Mouse (Mus musculus) adrenal gland (tissue): ENCODE results near the gene Gm45713.
"Not testable (repeated sequence)": the region's sequence is repeated elsewhere in the genome, so short reads cannot be mapped to it uniquely, and the experiment has no call there.

Experiments
- intact Hi-C: fragments of 180-260 bp; cut with DNase I; formaldehyde crosslinking; loops from one replicate; pipeline ENCODE4 v1.15.1; 2025

Gm45713 gene

DNA sequence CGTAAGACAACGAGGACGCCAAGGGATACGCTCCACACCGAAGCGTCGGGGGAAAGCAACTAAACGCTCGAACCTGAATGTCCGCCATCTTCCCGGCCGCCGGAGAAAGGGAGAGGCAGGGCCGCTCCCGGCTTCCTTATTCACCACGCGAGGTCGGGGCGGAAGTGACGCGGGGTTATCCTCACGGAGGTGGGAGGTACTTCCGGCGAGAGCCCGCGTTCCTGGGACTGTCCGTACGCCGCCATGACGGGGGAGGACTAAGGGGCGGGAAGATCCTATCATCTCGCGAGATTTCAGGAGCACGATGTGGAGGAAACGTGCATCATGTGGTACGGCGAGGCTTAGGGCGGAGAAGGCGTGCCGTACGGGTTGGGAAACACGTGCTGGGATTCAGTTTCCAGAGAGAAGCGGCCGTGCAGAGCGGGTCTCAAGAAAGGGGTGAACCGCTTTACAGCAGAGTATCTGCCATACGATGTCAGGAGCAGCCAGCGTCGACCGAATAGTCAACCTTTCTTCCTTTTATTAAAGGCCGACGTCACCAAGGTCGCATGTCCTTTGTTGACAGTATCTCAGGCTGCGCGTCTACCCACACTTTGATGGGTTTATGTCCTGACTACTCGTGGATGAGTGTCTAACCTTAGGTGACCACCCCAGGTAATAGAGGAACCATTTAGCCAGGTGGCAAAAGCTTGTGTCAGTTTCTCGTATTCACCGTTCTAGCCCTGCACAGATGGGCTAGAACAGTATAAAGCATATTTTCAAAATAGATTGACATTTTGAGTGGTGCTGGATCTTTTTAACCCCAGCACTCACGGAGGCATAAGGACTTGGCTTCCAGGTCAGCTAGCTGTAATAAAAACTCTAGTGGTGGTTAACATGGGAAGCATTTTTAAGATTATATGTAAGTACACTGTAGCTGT is 11.5 kb downstream of the Gm45713 start, which contains the start of gene Rps11:
Gene Rps11 (minus strand): TSS at position 216 of the 920 bp plus-strand sequence.
- intact Hi-C loops, result loop anchor here (5.0 kb wide), 1 partner anchor 42 kb away; no protein-coding TSS in a partner anchor

DNA sequence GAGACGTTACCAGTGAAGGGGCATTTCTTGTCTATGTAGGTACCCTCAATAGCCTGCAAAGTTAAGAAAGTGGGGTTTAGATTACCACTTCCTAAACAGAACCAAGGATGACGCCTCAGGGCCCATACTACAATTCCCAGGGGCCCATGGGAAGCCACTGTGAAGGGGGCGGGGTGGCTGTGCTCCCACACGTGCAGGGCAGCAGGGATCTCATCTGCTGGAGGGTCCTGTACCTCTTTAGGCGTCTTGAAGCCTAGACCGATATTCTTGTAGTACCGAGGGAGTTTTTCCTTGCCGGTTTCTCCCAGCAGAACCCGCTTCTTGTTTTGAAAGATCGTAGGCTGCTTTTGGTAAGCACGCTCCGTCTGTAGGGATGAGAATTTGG is 12.9 kb downstream of the Gm45713 start:
- intact Hi-C loops, result loop anchor here (5.0 kb wide), 1 partner anchor 41 kb away; no protein-coding TSS in a partner anchor

DNA sequence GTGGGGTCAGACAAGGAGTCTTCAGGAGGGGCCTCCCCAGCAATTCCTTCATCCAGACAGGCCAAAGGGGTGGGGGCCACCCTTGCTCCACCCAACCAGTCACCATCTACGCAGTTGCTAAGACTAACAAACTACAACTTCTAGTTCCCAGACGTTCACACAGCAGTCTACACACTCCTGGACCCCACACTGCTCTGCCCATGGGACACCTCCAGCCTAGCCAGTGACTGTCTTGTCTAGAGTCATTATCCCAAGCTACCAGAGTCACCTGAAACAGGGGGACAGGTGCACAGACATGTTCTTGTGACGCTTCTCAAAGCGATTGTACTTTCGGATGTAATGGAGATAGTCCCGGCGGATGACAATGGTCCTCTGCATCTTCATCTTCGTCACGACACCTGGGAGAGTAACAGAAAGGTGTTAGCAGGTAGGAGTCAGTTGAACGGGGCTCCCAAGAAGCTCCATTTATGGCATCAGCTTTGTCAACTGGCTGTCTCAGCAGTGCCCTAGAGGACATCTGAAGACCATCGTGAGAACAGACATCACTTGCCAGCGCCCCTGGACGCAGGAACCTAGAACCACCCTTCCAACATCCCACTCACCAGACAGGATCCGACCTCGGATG is 13.4 kb downstream of the Gm45713 start:
- intact Hi-C loops, result loop anchor here (5.0 kb wide), 1 partner anchor 40 kb away; no protein-coding TSS in a partner anchor

DNA sequence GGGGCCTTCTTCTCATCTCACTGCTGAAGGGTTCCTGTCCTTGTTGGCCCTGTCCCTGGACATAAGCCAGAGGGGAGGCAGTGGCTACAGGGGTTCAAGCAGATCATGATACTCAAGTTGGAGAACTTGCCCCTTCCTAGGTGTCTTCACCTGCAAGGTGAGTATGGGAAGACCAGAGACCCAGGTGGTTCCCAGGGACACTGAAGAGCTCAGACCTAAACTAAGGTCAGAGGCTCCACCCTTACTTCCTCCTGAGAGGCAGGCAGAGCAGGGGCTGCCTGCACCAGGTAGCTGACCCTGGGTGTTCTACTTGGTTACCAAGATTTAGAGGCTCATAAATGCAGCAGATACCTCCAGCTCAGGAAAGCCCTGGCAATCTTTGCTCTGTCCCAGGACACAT is 14.1 kb downstream of the Gm45713 start:
- intact Hi-C loops, result loop anchor here (5.0 kb wide), 1 partner anchor 40 kb away; no protein-coding TSS in a partner anchor

DNA sequence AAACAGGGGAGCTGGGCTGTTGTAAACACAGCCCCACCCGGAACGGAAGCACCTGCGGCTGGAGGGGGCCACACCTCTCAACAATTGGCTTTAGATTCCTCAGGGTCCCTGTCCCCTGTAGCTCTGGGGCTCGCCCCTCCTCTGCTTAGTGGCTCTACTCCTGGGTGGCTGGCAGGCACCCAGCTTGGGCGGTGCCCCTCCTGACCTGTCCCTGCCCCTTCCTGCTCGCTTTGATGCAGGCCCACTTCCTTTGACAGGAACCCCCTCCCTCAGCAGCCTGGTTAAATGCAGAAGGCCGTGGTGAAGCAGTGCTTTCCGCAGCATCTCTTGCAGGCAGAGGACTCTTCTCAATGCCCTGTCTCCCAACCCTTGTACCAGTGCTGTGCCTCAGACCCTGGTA is 14.6 kb downstream of the Gm45713 start:
- intact Hi-C loops, result loop anchor here (5.0 kb wide), 1 partner anchor 39 kb away; no protein-coding TSS in a partner anchor

DNA sequence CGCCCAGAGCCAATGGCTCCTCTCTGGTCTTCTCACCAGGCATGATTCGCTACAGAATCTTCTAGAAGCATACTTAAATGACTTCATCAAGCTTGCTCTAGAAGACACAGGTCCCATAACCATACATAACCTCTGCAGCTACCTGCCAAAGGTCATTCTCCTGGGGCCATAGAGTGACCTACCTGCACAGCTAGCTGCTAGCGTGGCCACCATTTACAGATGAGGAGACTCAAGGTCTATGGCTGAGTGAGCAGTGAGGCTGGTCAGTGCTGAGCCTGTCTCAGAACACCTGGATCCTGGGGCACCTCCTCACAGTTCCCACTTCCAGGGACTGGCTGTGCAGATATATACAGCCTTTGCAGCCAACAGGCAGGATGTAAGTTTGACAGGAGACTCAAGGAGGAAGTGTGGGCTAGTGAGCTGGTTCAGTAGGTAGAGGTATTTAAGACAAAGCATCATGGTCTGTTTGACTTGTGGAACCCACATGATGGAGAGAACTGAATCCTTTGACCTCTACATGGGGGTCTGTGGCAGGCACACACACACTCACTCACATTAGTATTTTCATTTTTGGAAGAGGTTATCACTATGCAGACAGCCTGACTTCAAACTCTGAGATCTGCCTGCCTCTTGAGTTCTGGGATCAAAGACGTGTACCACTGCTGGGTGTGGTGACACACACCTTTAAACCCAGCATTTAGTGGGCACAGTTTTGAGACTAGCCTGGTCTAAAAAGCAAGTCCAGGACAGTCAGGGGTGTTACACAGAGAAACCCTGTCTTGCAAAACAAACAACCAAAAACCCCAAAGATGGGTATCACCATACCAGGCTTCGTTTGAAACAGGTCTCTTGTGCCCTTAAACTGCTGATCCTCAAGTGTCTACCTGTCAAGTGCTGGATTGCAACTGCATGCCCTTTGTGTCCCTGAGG is 16.0 kb downstream of the Gm45713 start:
- intact Hi-C loops, result loop anchor here (5.0 kb wide), 1 partner anchor 38 kb away; no protein-coding TSS in a partner anchor

DNA sequence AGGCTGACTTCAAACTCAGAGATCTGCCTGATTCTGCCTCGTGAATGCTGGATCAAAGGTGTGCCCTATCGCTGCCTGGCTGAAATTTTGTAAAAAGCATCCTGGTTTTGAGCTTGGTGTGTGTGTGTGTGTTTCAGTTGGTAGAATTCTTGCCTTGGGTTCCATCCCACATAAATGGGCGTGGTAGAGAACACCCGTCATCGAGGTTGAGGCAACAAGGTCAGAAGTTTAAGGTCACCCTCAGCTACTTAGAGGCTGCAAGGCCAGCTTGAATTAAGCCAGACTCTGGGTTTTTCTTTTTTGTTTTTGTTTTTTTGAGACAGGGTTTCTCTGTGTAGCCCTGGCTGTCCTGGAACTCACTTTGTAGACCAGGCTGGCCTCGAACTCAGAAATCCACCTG is 17.7 kb downstream of the Gm45713 start:
- intact Hi-C loops, result no loop called here

DNA sequence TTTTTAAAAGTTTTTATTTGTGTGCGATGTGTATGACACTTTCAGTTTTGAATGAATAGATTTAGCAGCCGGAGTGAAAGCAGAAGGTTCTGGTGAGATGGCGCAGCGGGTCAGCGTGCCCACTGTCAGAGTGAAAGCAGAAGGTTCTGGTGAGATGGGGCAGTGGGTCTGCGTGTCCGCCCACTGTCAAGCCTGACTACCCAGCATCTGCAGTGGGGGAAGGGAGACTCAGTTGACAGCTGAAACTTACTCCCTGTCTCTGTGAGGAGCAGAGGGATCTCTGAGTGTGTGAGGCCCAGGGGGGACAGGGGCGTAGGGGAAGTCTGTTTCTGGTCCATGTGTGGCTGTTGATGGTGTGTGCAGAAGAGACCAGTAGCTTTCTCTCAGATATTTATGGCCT is 18.5 kb downstream of the Gm45713 start:
- intact Hi-C loops, result no loop called here

DNA sequence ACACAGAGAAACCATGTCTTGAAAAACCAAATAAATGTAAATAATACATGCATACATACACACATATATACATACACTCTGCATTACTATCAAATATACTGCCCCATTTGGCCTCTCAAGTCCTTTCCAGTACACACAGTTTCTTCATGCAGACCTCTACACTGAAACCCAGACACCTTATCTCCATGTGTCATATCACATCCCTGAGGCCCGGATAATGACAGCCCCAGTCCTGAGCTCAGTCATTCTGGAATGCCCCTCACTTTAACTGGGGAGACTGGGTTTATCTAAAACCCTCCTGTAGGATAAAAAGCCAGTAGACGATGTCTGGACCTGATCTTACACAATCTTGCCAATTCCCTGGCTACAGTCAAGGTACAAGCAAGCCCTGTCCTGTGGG is 22.6 kb downstream of the Gm45713 start:
- intact Hi-C loops, result no loop called here

DNA sequence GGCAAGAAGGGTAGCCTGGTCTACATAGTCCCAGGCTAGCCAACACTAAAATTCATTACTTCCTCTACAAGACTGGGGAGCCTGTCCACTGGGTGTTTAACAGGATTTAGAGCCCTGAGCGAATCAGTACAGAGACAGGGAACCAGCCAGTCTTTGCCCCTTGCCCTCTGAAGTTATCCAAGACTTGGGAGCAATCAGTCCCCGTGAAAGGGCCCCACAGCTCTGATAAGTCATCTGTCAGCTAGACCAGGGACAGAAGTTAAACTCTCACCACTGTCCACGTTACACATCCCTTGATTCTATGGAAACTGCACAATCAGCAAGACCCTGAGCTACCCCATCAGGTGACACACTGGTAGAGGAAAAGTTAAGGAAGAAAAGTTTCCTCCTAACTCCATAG is 23.5 kb downstream of the Gm45713 start:
- intact Hi-C loops, result no loop called here

DNA sequence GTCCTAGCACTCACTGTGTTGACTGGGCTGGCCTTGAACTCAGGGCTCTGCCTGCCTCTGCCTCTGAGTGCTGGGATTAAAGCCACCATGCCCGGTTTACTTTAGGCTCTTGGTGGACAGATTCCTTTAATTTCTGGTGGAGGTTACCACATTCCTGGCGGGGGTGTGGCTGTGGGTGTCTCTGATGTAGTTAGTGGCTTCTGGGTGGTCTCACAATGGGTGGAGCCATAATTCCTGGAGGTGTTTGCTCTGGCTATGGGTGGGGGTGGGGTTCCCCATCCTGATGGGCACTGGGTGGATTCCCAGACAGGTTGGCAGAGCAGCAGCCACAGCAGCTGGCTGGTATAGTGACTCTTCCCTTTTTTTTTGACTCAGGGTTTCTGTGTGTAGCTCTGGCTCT is 24.1 kb downstream of the Gm45713 start:
- intact Hi-C loops, result no loop called here

DNA sequence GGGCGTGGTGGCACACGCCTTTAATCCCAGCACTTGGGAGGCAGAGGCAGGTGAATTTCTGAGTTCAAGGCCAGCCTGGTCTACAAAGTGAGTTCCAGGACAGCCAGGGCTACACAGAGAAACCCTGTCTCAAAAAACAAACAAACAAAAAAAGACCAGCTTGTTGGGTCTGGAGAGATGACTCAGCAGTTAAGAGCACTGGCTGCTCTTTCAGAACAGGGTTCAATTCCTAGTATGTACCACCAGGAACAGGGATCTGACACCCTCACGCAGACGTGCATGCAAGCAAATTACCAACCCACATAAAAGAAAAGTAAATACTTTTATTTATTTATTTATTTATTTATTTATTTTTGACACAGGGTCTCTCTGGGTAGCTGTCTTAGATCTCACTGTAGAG is 25.9 kb downstream of the Gm45713 start:
- intact Hi-C loops, result not testable (repeated sequence)

DNA sequence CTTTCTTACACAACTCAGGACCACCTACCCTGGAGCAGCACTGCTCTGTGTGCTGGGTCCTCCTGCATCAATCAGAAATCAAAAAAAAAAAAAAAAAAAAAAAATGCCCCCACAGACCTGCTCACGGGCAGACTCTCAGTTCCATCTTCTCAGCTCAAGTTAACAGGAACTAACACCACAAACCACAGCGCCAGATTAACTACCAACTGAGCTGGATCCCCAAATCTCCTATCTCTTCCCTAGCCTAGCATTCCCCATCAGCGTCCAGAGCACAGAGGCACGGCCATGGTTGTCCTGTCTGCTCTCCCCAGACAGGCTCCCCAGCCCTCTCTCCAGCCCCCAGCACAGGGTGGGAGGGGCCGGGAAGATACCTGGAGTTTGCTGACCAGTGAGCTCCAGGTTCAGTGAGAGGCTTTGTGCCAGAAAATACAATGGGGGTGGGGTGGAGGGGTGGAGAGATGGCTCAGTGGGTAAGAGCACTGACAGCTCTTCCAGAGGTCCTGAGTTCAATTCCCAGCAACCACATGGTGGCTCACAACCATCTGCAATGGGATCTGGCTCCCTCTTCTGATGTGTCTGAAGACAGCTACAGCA is 28.9 kb downstream of the Gm45713 start:
- intact Hi-C loops, result no loop called here

DNA sequence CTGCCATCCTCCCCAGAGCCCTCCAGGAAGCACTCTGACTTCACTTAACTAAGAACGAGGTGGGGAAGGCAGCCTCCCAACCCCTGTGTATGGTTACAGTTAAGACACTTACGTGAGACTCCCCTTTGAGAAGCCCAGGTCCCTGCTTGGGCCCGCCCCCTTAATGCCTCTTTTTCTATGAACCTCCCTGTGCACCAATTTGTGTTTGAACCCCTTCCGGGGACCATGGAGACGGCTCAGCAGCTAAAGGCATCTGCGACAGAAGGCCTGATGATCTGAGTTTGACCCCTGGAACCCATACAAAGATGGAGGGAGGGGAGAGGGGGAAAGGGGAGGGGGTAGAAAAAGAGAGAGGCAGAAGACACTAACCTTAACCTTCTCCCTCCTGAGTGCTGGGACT is 29.6 kb downstream of the Gm45713 start:
- intact Hi-C loops, result no loop called here

DNA sequence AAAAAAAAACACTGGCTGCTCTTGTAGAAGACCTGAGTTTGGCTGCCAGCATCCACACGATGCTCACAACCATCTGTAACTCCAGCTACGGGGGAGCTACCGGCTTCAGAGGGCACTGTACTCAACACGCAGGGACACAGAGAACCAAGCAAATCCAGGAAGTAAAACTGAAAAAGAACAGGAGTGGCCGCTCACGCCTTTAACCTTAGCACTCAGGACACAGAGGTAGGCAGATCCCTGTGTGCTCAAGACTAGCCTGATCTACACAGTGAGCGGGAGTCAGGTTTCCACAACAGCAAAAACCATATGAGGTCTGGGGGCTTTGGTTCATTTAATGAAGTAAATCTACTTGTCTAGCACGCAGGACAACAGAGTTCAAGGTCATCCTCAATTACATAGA is 30.5 kb downstream of the Gm45713 start:
- intact Hi-C loops, result no loop called here

DNA sequence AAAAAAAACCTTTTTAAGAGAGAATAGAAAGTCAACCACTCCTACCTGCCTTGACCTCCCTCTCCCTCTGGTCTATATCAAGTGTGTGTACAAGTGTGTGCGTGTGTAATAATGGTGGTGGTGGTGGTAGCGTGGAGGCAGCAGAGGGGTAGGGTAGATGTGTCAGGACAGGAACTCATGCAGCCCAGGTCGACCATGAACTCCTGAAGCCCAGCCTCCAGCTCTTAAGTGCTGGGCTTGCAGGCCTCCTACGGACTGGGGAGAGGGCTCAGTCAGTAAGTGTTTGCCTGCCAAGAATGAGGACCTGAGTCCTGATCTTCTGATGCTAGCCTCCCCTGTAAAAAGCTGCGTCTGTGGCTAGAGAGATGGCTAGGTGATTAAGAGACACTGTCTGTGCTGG is 31.1 kb downstream of the Gm45713 start:
- intact Hi-C loops, result no loop called here

DNA sequence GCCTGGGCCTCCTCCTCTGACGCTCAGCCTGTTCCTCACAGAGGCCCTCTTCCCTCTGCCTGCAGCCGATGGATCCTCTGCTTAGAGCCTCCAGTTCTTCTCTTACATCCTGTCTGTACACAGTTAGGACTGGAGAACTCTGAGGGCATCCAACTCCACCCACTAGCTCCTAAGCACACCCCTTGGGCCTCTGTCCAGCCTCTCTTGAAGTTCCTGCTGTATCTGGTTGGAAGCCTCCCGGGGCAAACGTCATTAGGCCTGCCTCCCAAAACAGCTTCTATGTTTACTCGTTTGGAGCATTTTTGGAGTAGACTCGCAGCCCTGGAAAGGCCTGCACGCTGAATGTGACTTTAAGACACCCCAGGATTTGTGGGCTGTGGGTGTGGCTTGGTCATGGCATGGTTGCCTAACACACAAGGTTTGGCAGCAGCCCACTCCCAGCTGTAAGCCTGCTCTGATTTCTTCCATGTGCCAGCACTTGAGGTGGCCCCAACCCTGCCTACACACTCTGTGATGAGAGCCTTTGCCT is 32.3 kb downstream of the Gm45713 start, which contains the start of gene Fcgrt:
Gene Fcgrt (minus strand): TSS at position 200 of the 529 bp plus-strand sequence.
- intact Hi-C loops, result no loop called here

DNA sequence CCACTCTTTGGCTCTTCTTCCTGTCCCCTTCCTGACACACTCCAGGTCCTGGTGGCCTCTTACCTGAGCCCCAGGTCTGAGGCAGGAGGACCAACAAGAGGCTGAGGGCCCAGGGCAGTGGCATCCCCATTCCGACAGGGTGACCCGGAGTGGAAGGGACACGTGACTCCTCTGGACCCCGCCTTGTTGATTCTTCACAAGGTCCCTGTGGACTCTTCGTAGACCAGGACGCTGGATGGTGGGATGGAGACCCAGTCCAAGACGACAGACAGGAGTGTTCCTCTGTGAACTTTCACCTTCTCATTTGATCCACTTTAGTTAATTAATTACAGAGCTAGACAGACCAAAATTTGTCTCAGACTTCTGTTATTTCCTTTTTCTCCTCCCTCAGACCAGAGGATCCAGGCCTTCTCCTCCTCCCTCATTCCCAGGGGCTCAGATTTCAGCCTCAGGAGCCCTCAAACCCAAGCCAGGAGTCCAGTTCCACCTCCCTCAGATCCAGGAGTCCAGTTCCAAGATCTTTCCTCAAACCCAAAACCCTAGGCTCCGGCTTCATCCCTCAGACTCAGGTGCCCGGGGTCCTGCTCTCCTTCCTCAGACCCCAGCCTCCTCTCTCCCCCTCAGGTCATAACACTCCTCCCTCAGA is 33.0 kb downstream of the Gm45713 start:
- intact Hi-C loops, result no loop called here

DNA sequence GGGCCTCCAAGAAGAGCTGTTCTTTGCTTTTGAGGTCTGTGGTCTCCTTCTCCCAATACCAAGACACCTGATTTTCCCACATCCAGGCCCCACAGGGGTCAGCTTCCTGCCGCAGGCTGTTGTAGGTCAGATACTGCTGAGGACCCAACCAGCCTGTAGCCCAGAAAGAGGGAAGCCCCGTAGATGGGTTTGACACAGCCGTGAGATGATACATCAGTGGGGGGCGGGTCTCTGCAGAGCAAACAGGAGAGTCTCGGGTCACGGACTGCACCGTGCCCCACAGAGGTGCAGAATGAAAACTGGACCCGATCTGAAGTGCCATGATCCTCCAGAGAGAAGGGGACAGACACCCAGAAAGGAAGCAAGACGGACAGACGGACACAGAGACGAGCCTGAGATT is 33.6 kb downstream of the Gm45713 start:
- intact Hi-C loops, result no loop called here

DNA sequence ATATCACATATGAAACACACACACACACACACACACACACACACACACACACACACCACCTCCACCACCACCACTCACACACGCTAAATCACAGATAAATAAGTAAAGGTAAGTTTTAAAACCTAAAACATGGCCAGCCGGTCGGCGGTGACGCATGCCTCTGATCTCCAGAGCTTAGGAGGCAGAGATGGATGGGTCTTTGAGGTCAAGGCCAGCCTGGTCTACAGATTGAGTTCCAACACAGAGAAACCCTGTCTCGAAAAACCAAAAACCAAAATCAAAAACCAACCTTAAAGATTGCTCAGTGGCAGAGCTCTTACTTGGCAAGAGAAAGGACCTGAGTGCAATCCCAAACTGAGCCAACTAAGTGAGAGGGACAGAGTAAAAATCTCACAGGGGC is 36.0 kb downstream of the Gm45713 start:
- intact Hi-C loops, result no loop called here
